Mouse (Mus musculus) liver, postnatal 0 days (tissue): ENCODE measurements at regions not wholly inside any gene's neighbourhood (a gene's known extent, or its start where the extent isn't known, plus 50 kb on each side); places are given as distances from the start of the nearest gene placed in this dataset.

Experiments
- ATAC-seq: fragments of 200-750 bp; cut with Nextera tagmentation; 2 replicates; pipeline ENCODE4 v1.8.0; 2017; ENCODE audit warnings: mild to moderate bottlenecking, moderate library complexity
- DNase-seq: peaks from one replicate; pipeline ENCODE4 v3.0.0-alpha.2; 2016
- H3K27ac ChIP-seq: fragments of 300-500 bp; sonication (generic); 2 replicates; pipeline ENCODE4 v1.5.1; 2014; ENCODE audit warnings: antibody characterized with exemption, moderate library complexity, mild to moderate bottlenecking, low read depth
- H3K27me3 ChIP-seq: fragments of 300-500 bp; sonication (generic); 2 replicates; pipeline ENCODE4 v1.6.1; 2014; ENCODE audit warnings: low read length, control low read depth, mixed read lengths; ENCODE audit not compliant: insufficient read depth
- H3K36me3 ChIP-seq: fragments of 300-500 bp; sonication (generic); replicated peaks from 2 replicates; pipeline ENCODE4 v1.6.1; 2014; ENCODE audit warnings: mild to moderate bottlenecking, control low read depth, low read length, moderate library complexity, mixed read lengths; ENCODE audit not compliant: insufficient read depth
- H3K4me1 ChIP-seq: fragments of 300-500 bp; sonication (generic); 2 replicates; pipeline ENCODE4 v1.6.1; 2014; ENCODE audit warnings: antibody characterized with exemption, mild to moderate bottlenecking, control low read depth; ENCODE audit not compliant: insufficient read depth
- H3K4me2 ChIP-seq: fragments of 300-500 bp; sonication (generic); 2 replicates; pipeline ENCODE4 v1.6.1; 2014; ENCODE audit warnings: low read depth, mild to moderate bottlenecking, low read length, moderate library complexity, mixed read lengths
- H3K4me3 ChIP-seq: fragments of 300-500 bp; sonication (generic); 2 replicates; pipeline ENCODE4 v1.5.1; 2014; ENCODE audit warnings: low read depth, low read length
- H3K9ac ChIP-seq: fragments of 300-500 bp; sonication (generic); replicated peaks from 2 replicates; pipeline ENCODE4 v1.6.1; 2014; ENCODE audit warnings: mild to moderate bottlenecking, moderate library complexity
- H3K9me3 ChIP-seq: fragments of 300-500 bp; sonication (generic); 2 replicates; pipeline ENCODE4 v1.6.1; 2016; ENCODE audit warnings: mild to moderate bottlenecking, control low read depth, low read length, mixed read lengths
- CTCF ChIP-seq: sonication (generic); IDR thresholded peaks from 2 replicates; pipeline ENCODE4 v1.5.1; 2016; ENCODE audit warnings: antibody characterized with exemption, low read depth
- EP300 ChIP-seq: IDR thresholded peaks from 2 replicates; pipeline ENCODE4 v1.6.1; 2016; ENCODE audit warnings: antibody characterized with exemption, low read depth, mild to moderate bottlenecking
- WGBS: fragments of 180-500 bp; shearing (Covaris S2); extraction: QIAGEN DNeasy Blood & Tissue Kit; methylation state at CpG from one replicate; pipeline ENCODE4 v1.1.7; 2014; ENCODE audit not compliant: insufficient replicate concordance; 5-methylcytosine and 5-hydroxymethylcytosine counted together

- DNase-seq, result no peak
- Histone ChIP-seq H3K27me3 (no peaks in the 10 kb centered on the region), H3K4me2 (no peak overlapping the region), H3K4me1 (no peaks in the 10 kb centered on the region), H3K9me3 (no peaks in the 10 kb centered on the region), H3K9ac (no peak overlapping the region), H3K4me3 (no peak overlapping the region), H3K36me3 (no peaks in the 10 kb centered on the region), H3K27ac (no peak overlapping the region)
- no peak for ATAC-seq
- 81% methylated on average over 3 of the region's 3 CpGs for WGBS
- TF ChIP-seq CTCF (no peak), EP300 (no peak)
Observed at GRCm38 (mm10) chr9:52591188-52591587, 88.4 kb downstream of the AI593442 start.

- ATAC-seq, result no peak
- 64% methylated on average over 4 of the region's 4 CpGs for WGBS
Observed at GRCm38 (mm10) chr9:52574066-52574465, 105.5 kb downstream of the AI593442 start.

GRCm38 (mm10) chr9:52551577-52552281 lies 127.9 kb downstream of the AI593442 start:
- no peak for ATAC-seq
- TF ChIP-seq CTCF (no peak), EP300 (no peak)

More at GRCm38 (mm10) chr9:52574066-52574465, 105.5 kb downstream of the AI593442 start:
- no peak overlapping the region for H3K27ac ChIP-seq
- no peak overlapping the region for H3K4me2 ChIP-seq
- H3K36me3 ChIP-seq, result no peaks in the 10 kb centered on the region
- H3K9me3 ChIP-seq, result no peaks in the 10 kb centered on the region
- H3K4me3 ChIP-seq, result no peak overlapping the region
- no peaks in the 10 kb centered on the region for H3K27me3 ChIP-seq
- no peak for TF ChIP-seq CTCF
- no peak for TF ChIP-seq EP300
- no peaks in the 10 kb centered on the region for H3K4me1 ChIP-seq
- no peak overlapping the region for H3K9ac ChIP-seq
- no peak for DNase-seq

GRCm38 (mm10) chr9:52546071-52546470 lies 133.5 kb downstream of the AI593442 start:
- ATAC-seq (no peak), DNase-seq (no peak)
- H3K9me3 ChIP-seq, result no peaks in the 10 kb centered on the region
- no peaks in the 10 kb centered on the region for H3K36me3 ChIP-seq
- no peak overlapping the region for H3K4me2 ChIP-seq
- H3K27ac ChIP-seq, result no peak overlapping the region
- H3K27me3 ChIP-seq, result no peaks in the 10 kb centered on the region
- 70% methylated on average over 2 of the region's 2 CpGs for WGBS
- H3K9ac ChIP-seq, result no peak overlapping the region
- no peak for TF ChIP-seq CTCF
- H3K4me3 ChIP-seq, result no peak overlapping the region
- no peaks in the 10 kb centered on the region for H3K4me1 ChIP-seq

More at GRCm38 (mm10) chr9:52551577-52552281, 127.9 kb downstream of the AI593442 start:
- Histone ChIP-seq H3K36me3 (no peaks in the 10 kb centered on the region), H3K27me3 (no peaks in the 10 kb centered on the region), H3K4me1 (no peaks in the 10 kb centered on the region), H3K9ac (no peak overlapping the region), H3K4me3 (no peak overlapping the region), H3K27ac (no peak overlapping the region), H3K4me2 (no peak overlapping the region), H3K9me3 (no peaks in the 10 kb centered on the region)
- 46% methylated on average over 2 of the region's 2 CpGs for WGBS
- DNase-seq, result no peak

GRCm38 (mm10) chr9:52539086-52539485 lies 140.5 kb downstream of the AI593442 start:
- DNase-seq (no peak), ATAC-seq (no peak)
- no peaks in the 10 kb centered on the region for H3K27me3 ChIP-seq
- H3K4me1 ChIP-seq, result no peaks in the 10 kb centered on the region
- TF ChIP-seq EP300, result no peak
- TF ChIP-seq CTCF, result no peak
- no peak overlapping the region for H3K4me3 ChIP-seq
- no peak overlapping the region for H3K27ac ChIP-seq
- no peaks in the 10 kb centered on the region for H3K36me3 ChIP-seq
- no peaks in the 10 kb centered on the region for H3K9me3 ChIP-seq
- 64% methylated on average over 3 of the region's 3 CpGs for WGBS
- no peak overlapping the region for H3K4me2 ChIP-seq
- H3K9ac ChIP-seq, result no peak overlapping the region

GRCm38 (mm10) chr9:52529444-52529915 lies 150.1 kb downstream of the AI593442 start:
- Histone ChIP-seq H3K27me3 (no peaks in the 10 kb centered on the region), H3K9me3 (no peaks in the 10 kb centered on the region), H3K4me2 (no peak overlapping the region), H3K4me3 (no peak overlapping the region), H3K36me3 (no peaks in the 10 kb centered on the region), H3K27ac (no peak overlapping the region), H3K4me1 (no peaks in the 10 kb centered on the region), H3K9ac (no peak overlapping the region)
- WGBS, result 62% methylated on average over 6 of the region's 6 CpGs
- ATAC-seq (no peak), DNase-seq (no peak)
- TF ChIP-seq EP300 (no peak), CTCF (no peak)
